Mouse (Mus musculus): ENCODE data around the gene Top2b. TPM values are rescaled to one million over a fixed set of nuclear protein-coding genes. Genes with fewer than 3 reads are reported as not detected.

Top2b gene
- polyA plus RNA-seq (2017; shearing (Covaris generic)), result 100 to 1,000 TPM; 184 to 225 TPM

DNA sequence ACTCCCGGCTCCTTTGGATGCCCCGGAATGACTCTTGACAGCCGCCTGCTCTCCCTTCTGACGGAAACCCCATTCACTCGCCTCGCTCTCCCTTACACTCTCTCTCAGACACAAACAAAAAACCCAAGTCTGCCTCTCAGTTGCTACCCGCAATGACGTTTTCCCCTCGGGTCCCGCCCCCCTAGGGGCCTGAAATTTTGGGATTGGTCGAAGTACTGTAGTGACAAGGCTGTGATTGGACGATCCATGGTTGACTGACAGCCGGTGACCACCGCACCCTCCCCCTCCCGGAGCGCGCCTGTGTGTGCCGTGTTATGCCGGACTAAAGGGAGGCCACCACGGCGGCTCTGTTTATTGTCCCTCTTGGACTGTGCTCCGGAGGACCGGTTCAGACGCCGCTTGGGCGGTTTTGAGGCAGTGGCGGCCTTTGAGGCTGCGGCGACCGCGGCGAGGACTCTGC is at the start of gene Top2b:
Top2b (plus strand) TSS at position 302 of the 460 bp plus-strand sequence.

Other genes with a start within 250 kb of the Top2b start
- 10 to 100 TPM; 69.9 to 78.8 TPM for gene Ngly1, start 115.9 kb upstream of the Top2b start, polyA plus RNA-seq (2017; shearing (Covaris generic))
- 1 to 10 TPM; 5.5 to 6.3 TPM for gene Oxsm, start 115.4 kb upstream of the Top2b start, polyA plus RNA-seq (2017; shearing (Covaris generic))

All from inflammation-experienced regulatory T-cells (primary cell).